Mouse (Mus musculus) lung, postnatal 4 days (tissue): ENCODE measurements at regions not wholly inside any gene's neighbourhood (a gene's known extent, or its start where the extent isn't known, plus 50 kb on each side); places are given as distances from the start of the nearest gene placed in this dataset.

Source experiments
- DNase-seq, 2 experiments: peaks; one replicate each; pipeline ENCODE4 v3.0.0; 2021

DNA sequence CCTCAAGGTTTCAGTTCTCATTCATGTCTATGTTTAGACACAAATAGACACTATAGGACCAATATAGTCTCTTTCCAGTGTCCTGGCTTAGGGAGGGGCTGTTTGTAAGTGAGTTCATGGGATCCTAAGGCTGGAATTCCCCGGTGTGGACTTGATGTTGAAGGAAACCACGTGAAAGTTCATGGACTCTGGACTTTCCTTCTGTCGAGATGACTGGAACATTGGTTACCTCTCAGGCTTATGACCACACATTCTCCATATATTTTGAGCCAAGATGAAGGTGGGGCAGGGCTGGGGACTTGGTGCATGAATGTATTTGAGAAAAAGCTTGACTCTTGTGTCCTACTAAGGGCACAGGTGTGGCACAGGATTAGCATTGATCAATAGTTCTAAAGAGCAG, 206.3 kb upstream of the Ankrd55 start:
- DNase-seq = no peak

DNA sequence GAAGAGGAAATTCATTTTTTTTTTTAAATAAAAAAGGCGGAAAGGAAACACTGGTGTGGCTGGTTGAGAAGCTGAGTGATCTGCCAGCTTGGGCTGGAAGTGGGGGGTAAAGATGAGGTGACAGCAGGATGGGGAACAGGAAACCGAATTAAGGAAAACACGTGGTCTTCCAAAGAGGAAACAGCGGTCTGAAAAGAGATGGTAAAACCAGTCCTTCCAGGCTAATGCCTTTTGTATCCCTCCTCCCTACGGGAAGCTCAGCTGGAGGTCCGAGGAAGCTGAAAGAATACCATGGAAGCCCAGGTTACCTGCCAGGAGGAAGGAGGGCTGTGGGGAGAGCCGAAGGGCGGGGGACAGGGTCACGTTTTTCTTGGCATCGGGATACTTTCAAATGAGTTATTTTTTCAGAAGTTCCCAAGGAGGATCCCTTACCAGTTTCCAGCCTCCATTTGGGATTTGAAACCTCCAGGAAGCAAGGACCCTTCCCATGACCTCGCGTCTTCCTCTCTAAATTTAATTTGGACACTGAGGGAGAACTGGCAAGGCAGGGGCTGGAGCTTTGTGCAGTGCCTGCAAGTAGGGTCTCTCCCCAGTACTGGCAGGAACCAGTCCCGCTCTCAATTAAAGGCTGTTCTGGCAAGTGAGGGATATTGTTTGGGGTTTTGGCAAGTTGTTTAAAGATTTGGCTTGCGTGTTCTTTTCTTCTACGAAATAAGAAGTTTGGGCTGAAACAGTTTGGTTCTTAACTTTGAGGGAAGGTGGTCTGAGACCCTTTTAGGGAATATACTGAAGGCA, 203.6 kb upstream of the Ankrd55 start:
- peak; percentile 16 to 33 for DNase-seq

DNA sequence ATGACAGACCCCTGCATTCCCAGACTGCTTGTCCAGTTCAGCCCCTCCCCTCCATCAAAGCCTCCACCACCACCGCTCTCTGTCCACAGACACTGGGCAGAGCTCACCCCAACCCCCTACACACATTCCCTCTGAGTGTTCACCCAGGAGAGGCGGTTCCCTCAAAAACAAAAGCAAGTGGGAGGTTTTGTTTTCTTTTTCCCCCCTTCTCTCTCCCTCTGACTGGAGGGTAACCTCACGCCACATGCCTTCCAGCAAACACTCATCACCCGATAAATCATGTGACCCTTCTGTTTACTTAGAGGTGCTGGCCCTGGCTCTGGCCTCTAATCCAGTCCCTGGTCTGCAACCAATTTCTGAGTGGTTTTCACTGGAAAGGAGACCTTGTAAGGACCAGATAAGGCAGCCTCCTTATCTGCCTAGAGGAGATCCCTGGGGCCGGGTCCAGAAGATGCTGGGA, 199.9 kb upstream of the Ankrd55 start:
- DNase-seq = peak; percentile 73 to 83

DNA sequence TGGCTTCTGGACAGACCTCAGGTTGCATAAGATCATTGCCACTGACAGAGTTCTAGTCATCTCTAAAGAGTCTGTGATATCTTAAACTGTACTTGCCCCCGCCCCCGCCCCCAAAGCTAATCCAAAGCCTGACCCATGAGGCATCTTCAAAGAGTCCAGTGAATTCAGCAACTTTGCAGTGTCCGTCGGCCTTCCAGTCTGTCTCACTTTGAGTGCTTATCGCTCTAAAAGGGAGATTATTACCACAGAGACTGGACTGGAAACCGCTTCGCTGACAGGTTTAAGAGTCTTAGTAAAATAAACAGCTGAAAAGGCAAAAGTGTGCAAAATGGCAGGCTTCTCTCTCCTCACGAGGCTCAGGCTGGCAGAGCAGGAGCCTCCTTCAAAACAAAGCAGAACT, 197.5 kb upstream of the Ankrd55 start:
- DNase-seq = no peak

DNA sequence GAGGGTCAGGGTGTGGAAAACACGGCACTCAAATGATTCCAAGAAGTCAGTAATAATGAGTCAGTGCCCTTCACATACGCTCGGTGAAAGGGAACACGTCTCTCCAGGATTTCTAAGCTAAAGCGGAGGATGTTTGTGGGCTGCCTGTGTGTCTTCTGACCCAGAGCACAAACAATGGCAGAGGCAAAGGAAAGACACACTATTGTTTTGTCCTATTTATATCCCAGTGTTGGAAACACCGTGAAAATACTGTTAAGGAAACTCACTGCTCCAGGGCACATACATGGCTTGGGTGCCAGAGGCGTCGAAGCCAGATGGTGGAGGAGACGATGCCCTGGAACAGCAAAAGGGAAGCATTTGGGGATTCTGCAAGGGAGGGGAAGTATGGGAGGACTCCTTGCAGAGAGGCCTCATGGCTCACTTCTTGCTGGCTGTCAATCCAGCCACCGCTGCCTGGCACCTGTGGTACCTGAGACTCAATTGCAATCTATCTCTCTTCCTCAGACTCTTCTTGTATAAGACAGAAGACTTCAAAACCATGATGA, 192.6 kb upstream of the Ankrd55 start:
- DNase-seq = no peak

DNA sequence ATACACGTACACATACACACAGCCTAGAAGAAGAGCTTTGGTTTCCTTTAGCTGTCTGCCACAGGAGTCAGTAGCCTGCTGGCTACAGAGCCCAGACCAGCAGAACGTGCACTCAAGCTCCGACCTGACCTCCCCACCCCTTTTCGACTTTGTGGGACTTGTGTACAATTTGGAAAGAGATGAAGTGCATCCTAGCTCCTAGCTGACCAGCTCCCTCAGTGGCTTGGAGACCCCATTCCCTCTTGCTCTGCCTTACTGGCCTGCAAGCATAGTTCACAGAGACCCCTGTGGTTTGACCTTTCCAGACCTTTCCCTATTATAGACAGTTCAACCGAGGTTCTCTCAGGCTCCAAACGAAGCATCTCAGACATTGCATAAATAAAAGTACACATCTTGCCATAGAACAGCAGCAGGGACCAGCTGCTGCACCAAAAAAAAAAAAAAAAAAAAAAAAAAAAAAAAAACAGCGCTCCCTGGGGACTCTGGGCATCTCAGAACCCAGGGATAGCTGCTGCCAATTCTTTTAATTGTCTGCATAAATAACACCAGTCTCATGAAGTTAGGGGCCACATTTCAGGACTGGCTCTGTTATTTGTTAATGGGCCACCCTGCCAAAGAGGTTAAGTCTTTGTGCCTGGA, 188.2 kb upstream of the Ankrd55 start:
- peak; percentile 27 to 59 for DNase-seq

DNA sequence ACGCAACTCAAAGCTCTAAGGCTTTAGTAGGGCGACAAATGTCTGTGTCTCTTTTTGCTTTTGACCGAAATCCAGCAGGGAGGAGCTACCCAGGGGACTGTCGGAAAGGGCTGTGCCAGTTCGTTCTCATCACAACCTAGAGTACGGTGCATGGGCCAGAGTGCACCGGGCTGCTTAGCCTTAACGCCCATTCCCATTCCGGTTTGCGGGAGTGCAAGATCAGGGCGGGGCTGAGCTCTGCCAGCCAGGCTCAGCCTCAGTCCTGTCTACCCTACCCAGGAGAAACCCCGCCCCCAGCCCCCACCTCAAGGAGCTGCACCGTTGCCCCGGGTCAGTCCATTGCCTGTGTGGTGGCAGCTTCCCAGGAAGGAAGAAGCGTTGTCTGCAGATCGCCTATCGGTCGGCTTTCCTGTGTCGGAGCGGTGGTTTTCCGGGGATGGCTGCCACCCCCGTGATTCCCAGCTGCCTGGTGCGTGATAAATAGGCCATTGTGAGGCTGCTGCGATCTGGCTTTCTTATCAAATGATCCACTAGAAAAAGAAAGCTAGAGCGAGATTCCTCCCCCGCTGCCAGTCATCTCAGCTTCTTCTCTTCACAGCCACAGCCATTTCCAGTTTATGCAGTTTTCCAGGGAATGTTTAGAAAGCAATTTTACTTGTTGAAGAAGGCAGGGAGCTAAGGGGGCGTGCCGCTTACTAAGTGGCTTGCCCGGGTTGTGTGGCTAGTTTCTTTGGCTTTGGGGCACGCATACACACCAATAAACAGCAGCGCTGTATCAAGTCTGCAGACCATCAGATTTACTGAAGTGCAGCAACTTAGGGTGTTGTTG, 187.4 kb upstream of the Ankrd55 start:
- DNase-seq = peak; percentile 76 to 84

DNA sequence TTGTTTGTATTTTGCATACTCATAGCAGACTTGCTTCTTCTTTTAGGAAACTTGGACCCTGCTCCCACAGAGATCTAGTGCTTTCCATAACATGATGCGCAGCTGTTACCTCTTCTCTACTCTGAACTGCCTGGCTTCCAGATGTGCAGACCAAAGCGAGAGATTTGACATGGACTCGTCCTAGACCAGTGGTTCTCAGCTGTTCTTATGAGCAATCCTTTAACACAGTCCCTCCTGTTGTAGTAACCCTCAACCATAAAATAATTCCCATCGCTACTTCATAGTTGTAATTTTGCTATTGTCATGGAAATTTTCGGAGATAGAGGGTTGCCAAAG, 186.9 kb upstream of the Ankrd55 start:
- DNase-seq = no peak

DNA sequence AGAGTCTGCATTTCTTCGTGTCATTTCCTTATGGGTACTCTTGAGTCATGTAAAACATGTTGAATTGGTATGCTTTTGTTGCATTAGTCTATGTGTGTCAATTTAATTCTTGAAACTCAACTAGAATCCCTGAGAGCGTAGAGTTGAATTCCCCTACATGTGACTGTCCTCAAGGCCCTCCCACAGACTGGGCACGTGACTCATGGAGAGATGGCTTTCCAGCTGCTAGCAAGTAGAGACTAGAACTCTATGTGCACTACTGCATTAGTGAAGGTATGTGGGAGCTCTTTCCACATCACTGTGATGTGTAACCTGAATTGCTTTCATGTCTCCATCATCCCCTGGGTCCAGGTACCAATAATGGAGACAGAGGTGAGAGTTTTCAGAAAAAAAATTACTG, 182.3 kb upstream of the Ankrd55 start:
- no peak for DNase-seq

DNA sequence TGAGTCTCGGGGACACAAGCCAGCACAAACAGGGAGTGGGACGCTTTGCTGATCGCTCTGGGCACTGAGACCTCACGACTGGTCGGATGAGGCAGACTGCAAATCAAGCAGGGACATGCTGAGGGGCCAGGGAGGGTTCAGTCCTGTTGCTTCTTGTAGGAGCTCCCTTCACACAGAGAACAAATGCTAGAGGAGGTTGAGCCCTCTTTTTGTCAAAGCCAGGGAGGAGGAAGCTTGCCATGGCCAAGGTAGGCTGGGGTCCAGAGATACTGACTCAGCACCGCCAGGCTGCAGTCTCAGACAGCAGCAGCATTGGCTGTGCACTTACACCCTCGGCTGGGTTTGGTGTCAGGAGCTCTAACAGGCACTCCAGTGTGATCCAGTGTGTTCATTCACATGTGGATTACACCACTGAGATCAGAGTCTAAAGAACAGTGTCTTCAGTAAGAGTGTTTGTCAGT, 173.5 kb upstream of the Ankrd55 start:
- peak in 1 of 2 experiments; percentile 39 for DNase-seq

DNA sequence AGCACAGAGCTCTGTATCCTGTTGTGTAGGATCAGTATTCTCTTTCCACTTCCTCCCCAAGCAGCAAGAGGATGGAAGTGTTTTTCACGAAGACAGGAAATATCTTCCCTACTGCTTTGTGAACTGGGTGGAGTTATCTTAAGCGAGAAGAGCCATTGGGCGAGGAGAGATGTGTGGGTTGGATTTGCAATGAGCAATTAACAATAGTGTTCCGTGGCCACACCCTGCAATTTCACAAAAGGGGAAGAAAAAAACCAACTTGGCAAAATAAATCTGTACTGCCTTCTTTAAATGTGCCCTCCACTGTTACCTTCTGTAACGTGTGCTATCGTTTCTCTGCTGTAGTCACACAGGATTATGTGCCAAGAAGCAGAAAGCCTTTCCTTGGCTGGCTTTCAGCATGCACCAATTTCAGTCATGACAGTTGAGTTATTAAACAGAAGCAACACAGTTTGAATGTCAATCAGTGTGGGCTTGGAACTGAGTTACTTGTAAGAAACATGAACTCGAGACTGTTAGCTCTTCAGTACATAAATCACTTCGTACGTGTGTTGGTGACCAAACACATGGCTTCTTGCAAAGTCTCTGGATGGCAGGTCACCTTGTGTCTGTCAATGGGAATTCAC, 172.0 kb upstream of the Ankrd55 start:
- no peak for DNase-seq

DNA sequence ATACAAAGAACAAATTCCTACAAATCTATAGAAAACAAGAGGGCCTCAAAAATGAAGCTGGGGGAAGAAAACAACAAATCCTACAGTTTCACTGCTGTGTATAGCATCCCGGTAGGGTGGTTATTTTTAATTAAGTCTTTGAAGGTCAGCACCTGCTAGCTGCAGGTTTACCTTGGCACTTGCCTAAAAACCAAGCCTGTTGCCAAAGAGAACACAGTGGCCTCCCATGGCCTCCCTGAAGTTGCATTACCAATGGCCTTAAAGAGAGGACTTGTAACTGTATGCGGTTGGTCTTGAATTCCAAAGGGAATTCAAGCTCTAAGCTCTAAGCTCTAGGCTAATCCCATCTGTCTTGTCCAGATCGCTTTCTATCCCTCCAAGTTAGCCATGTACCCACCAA, 169.7 kb upstream of the Ankrd55 start:
- no peak for DNase-seq

DNA sequence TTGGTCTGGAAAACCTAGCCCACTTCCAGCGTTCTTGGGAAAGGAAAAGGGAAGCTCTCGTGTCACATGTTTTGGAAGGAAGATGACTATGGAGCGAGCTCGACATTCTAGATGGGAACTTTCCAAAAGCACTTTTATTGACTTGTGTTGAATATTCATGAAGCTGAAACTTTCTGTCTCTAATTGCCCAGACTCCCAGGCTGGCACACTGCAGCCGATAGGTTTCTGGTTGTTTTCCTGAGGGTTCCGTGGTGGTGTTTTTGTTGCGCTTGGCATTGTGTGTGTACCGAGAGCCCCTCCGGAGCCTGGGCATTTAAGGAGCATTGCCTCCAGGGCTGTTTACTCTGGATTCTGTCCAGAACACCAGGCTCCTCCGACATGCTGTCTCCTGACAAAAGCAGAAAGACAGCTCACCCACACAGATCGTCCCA, 168.6 kb upstream of the Ankrd55 start:
- DNase-seq = no peak

DNA sequence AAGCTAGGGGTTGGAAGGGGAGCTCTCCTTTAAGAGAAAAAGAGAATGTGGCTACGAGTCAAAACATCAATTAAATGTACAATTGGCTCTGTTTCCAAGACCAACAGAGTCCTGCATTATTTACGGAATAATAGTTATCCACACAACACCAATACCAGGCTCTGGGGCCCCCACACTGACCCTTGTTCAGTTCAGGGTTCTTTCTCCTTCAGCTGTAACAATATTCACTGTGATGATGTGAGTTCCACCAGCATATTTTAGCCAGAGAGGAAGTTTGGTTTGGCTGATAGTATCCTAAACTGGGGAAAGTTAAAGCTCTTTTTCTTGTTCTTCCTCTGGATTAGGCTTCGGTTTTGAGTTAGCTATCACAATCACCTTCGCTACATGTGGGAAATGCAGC, 167.9 kb upstream of the Ankrd55 start:
- DNase-seq = no peak

DNA sequence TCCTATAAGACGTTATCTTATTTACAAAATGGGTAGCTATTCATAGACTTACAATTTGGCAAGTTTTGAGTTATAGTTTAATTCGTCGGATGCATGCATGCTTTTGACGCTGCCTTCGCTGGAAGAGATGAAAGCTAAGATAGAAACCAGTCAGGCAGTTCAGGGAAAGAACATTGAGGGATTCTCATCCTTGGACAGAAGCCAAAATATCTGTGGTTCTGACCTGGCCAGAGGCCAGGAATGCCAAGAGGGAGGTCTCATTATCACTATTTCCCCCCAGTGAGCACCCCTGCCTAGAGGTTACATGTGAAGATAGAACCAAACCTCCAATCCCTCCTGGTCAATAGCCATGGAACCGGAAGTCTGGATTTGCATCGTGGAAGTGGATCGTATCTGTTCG, 167.1 kb upstream of the Ankrd55 start:
- DNase-seq = no peak

DNA sequence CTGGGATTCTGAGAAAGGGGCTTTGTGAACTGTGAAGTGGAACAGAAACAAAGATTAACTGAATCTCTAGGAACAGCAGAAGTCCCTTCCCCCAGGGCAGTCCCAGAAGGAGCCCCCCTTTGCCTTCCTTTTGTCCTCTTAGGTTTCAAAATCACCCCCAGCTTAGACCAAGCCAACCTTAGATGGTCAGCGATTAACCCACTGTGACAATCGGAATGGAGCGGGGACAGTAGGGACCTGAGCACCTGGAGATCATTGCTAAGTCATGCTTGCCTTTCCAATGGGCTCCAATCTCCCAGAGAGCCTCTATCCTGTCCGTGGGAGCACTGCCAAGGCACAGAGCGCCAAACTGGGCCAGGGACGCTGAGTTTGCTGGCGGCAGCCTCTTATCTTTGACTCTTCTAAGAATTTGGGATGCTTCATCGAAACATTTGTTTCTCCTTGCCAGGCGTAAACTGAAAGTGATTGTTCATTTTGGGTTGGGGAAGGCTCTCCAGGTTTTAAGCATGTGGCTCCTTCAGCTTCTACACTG, 165.3 kb upstream of the Ankrd55 start:
- peak in 1 of 2 experiments; percentile 28 for DNase-seq

DNA sequence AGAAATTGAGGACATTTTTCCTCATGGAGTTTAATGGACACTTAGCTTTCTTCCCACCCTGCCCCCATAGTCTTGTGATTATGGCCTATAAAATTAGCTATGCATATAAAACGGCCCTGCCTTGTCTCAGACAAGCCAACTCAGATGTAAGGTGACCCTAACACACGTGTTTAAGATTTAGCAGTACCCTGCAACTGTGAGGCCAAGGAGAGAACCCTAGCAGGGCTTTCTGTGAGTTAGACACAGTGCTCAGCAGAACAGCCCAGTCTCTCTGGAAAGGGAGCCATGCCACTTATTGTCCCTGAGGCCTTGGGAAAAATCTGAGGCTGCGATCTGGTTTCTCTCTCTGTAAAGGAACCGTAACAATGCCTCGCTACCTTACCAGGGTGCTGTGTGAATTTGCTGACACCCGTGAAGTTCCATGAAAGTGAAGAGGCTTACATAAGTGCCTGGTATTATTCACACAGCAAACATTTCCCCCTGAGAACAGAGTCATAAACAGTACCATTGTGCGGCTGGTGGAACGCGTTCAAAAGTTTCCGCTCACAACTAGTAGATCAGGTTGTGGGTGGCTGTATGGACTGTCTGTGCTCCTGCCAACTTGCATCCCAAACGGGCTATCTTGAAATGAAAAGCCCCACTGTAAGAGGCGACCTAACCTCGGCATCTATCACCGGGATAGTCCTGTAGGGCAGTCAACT, 162.3 kb upstream of the Ankrd55 start:
- DNase-seq = no peak

DNA sequence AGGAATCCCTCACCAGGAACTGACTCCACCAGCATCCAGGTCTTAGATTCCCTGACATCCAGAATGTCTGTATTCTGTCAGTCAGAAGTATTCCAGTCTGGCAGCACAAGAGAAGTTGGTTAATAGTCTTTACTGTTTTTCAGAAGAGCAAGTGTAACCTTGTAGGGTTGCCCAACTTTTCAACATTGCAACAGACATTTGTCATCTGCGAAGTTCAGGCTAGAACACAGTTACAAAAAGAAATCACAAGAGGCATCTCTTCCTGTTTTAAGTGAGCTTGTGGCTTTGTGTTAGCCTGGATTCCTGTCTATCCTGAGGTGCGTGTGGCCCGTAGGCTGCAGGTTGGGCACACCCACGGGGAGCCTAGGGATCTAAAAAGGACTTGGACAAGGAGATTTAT, 158.0 kb upstream of the Ankrd55 start:
- no peak for DNase-seq

DNA sequence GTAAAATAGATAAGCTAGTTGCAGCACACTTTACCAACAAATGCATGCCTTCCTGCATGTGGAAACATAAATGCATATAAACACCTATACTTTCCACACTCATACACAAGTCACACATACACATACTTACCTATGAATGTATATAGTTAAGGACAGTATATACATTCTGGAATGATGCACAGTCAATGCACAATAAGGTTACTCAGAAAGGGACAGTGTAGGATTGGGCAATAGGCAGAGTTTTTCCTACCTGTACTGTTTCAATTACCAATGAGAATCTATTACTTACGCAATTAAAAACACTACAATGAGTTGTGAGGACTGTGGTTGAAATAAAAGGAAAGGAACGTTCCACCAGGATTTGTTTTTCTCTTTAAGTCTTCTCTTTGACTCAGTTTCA, 157.5 kb upstream of the Ankrd55 start:
- no peak for DNase-seq

DNA sequence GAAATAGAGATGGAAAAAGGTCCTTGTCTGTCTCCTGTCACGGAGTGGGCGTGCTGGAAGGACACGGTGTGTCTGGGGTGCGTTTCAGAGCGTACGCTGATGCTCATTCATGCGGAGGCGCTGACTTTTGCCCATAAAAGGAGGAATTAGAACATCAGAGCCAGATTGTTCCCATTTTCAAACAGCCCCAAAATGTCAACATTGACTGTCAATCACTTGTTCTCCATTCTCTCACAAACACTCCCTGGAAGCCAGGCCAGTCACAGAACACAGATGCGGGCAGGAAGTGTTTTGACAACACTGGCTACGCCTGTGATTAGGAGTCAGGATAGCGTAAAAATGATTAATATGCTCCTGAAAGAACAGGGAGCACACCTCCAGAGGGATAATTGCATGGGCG, 157.1 kb upstream of the Ankrd55 start:
- DNase-seq = peak; percentile 32 to 46

DNA sequence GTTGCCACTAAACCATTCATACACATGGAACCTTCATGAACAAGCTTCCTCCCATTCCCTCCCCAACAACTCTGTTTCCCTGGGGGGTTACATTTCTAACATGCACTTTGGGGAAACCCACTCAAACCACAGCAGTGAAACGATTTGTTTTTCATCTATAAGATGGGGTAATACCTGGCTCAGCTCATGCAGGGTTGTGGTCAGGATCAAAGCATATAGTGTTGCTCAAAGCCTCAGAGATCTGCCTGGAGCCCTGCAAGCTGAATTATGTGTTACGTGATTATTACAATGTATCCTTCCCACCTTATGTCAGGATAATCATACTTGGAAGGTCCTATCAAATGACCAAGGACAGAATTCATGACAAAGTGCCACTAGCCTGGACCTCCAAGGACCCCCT, 154.5 kb upstream of the Ankrd55 start:
- DNase-seq = no peak

DNA sequence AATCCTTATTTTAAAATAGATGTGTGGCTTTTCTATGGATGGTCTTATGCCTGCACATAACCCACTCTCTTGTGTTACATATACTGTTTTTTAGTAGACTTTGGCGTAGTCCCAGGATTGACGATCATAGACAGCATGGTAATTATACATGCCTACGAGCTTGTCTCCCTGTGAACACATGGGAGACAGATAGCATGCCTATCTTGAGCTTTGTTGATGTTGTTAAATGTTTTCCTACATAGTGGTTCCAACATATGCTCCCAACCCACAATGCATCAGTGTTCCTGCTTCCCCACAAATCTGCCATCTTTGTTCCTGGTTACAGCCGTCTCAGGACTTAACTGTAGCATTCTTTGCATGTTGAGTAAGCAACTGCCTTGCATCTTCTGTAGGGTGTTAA, 153.6 kb upstream of the Ankrd55 start:
- DNase-seq = no peak
